Mouse (Mus musculus) intestine, embryonic 15.5 days (tissue): ENCODE results near the gene Notum. TPM values are rescaled to one million over a fixed set of nuclear protein-coding genes. Genes with fewer than 3 reads are reported as not detected.

Experiments
- ATAC-seq: fragments of 200-750 bp; cut with Nextera tagmentation; 2 replicates; pipeline ENCODE4 v1.8.0; 2017; ENCODE audit warnings: moderate TSS enrichment, moderate library complexity
- H3K27ac ChIP-seq: fragments of 300-500 bp; sonication (generic); 2 replicates; pipeline ENCODE4 v1.5.1; 2015; ENCODE audit warnings: mild to moderate bottlenecking, inconsistent platforms
- H3K27me3 ChIP-seq: fragments of 300-500 bp; sonication (generic); replicated peaks from 2 replicates; pipeline ENCODE4 v1.6.1; 2015; ENCODE audit warnings: inconsistent platforms
- H3K36me3 ChIP-seq: fragments of 300-500 bp; sonication (generic); 2 replicates; pipeline ENCODE4 v1.6.1; 2015; ENCODE audit warnings: inconsistent platforms
- H3K4me1 ChIP-seq: fragments of 300-500 bp; sonication (generic); replicated peaks from 2 replicates; pipeline ENCODE4 v1.6.1; 2015; ENCODE audit warnings: inconsistent platforms
- H3K4me2 ChIP-seq: fragments of 300-500 bp; sonication (generic); replicated peaks from 2 replicates; pipeline ENCODE4 v1.6.1; 2015; ENCODE audit warnings: mild to moderate bottlenecking, inconsistent platforms
- H3K4me3 ChIP-seq: fragments of 300-500 bp; sonication (generic); replicated peaks from 2 replicates; pipeline ENCODE4 v1.5.1; 2015; ENCODE audit warnings: inconsistent platforms
- H3K9ac ChIP-seq: fragments of 300-500 bp; sonication (generic); 2 replicates; pipeline ENCODE4 v1.6.1; 2015; ENCODE audit warnings: inconsistent platforms
- H3K9me3 ChIP-seq: fragments of 300-500 bp; sonication (generic); 2 replicates; pipeline ENCODE4 v1.6.1; 2016; ENCODE audit warnings: inconsistent platforms
- WGBS: fragments of 180-500 bp; shearing (Covaris S2); methylation state at CpG from one replicate; pipeline ENCODE4 v1.1.7; 2015; 5-methylcytosine and 5-hydroxymethylcytosine counted together
- polyA plus RNA-seq: library from polyadenylated mRNA; unstranded; fragments of >200 nt; fragmentation: Nextera tagmentation; extraction: Ambion mirVana; gene quantifications from 2 replicates; pipeline ENCODE4 v1.2.1, GENCODE M21; 2015

Gene Notum
- polyA plus RNA-seq = 1.6 and 3.0 TPM in 2 replicates

GRCm38 (mm10) chr11:120661076-120661460 lies at the start of gene Notum:
TSS of gene Notum (minus strand) at chr11:120661175.
- Histone ChIP-seq H3K27me3 (peaks cover 75% of the 10 kb centered on the region), H3K27ac (no peak within 1 kb of the TSS)
- under 1% methylated on average over 35 of the region's 35 CpGs for WGBS

GRCm38 (mm10) chr11:120710672-120711071 lies 49.7 kb upstream of the Notum start:
- WGBS = 44% methylated on average over 5 of the region's 5 CpGs
- no peak for ATAC-seq
- Histone ChIP-seq H3K4me2 (no peak overlapping the region), H3K27ac (no peak overlapping the region), H3K27me3 (no peaks in the 10 kb centered on the region), H3K36me3 (peaks cover 12% of the 10 kb centered on the region; the same call in 1 of the 2 replicates), H3K4me3 (no peak overlapping the region), H3K9me3 (no peaks in the 10 kb centered on the region), H3K4me1 (peaks cover 54% of the 10 kb centered on the region), H3K9ac (no peak overlapping the region)

More at GRCm38 (mm10) chr11:120661076-120661460, at the start of gene Notum:
- H3K4me2 ChIP-seq = peak within 1 kb of the TSS; percentile 91
- H3K9me3 ChIP-seq = no peaks in the 10 kb centered on the region
- peak within 1 kb of the TSS; percentile 44 for H3K4me3 ChIP-seq
- H3K36me3 ChIP-seq = no peaks in the 10 kb centered on the region
- peak within 1 kb of the TSS; percentile 41 for H3K9ac ChIP-seq
- peaks cover 20% of the 10 kb centered on the region for H3K4me1 ChIP-seq
- ATAC-seq = peak; percentile 23

GRCm38 (mm10) chr11:120709551-120709950 lies 48.6 kb upstream of the Notum start:
- Histone ChIP-seq H3K4me2 (no peak overlapping the region), H3K36me3 (peaks cover 7% of the 10 kb centered on the region; the same call in 1 of the 2 replicates), H3K27ac (peak overlapping the region; percentile 68), H3K9ac (no peak overlapping the region), H3K9me3 (no peaks in the 10 kb centered on the region), H3K4me3 (no peak overlapping the region), H3K27me3 (no peaks in the 10 kb centered on the region), H3K4me1 (peaks cover 56% of the 10 kb centered on the region)
- no peak for ATAC-seq
- WGBS = 69% methylated on average over 2 of the region's 2 CpGs

- Histone ChIP-seq H3K9ac (no peak overlapping the region), H3K4me1 (peaks cover 61% of the 10 kb centered on the region), H3K9me3 (no peaks in the 10 kb centered on the region), H3K27ac (0 out of 2 replicates have a peak overlapping the region, but pooled peaks have one; percentile 13), H3K4me2 (no peak overlapping the region), H3K36me3 (peaks cover 12% of the 10 kb centered on the region; the same call in 1 of the 2 replicates), H3K27me3 (no peaks in the 10 kb centered on the region), H3K4me3 (no peak overlapping the region)
- 43% methylated on average over 5 of the region's 5 CpGs for WGBS
- ATAC-seq = no peak
Observed at GRCm38 (mm10) chr11:120707969-120708368, 47.0 kb upstream of the Notum start.

GRCm38 (mm10) chr11:120707225-120707624 lies 46.2 kb upstream of the Notum start:
- no peak overlapping the region for H3K27ac ChIP-seq
- H3K27me3 ChIP-seq = no peaks in the 10 kb centered on the region
- no peak overlapping the region for H3K4me2 ChIP-seq
- H3K36me3 ChIP-seq = peaks cover 16% of the 10 kb centered on the region; the same call in 1 of the 2 replicates
- no peak overlapping the region for H3K4me3 ChIP-seq
- no peaks in the 10 kb centered on the region for H3K9me3 ChIP-seq
- H3K9ac ChIP-seq = no peak overlapping the region
- WGBS = 30% methylated on average over 12 of the region's 12 CpGs
- no peak for ATAC-seq
- peaks cover 54% of the 10 kb centered on the region for H3K4me1 ChIP-seq

GRCm38 (mm10) chr11:120706120-120706519 lies 45.1 kb upstream of the Notum start:
- 65% methylated on average over 5 of the region's 5 CpGs for WGBS
- ATAC-seq = no peak
- peaks cover 52% of the 10 kb centered on the region for H3K4me1 ChIP-seq
- H3K27me3 ChIP-seq = no peaks in the 10 kb centered on the region
- no peaks in the 10 kb centered on the region for H3K9me3 ChIP-seq
- H3K4me2 ChIP-seq = no peak overlapping the region
- H3K36me3 ChIP-seq = peaks cover 24% of the 10 kb centered on the region; the same call in 1 of the 2 replicates
- no peak overlapping the region for H3K9ac ChIP-seq
- no peak overlapping the region for H3K27ac ChIP-seq
- no peak overlapping the region for H3K4me3 ChIP-seq

- Histone ChIP-seq H3K27me3 (no peaks in the 10 kb centered on the region), H3K4me3 (no peak overlapping the region), H3K36me3 (peaks cover 20% of the 10 kb centered on the region; the same call in 1 of the 2 replicates), H3K4me1 (peaks cover 45% of the 10 kb centered on the region), H3K9me3 (no peaks in the 10 kb centered on the region), H3K27ac (no peak overlapping the region), H3K9ac (peak overlapping the region; percentile 3; the same call in 1 of the 2 replicates), H3K4me2 (no peak overlapping the region)
- WGBS = 38% methylated on average over 8 of the region's 8 CpGs
- no peak for ATAC-seq
Observed at GRCm38 (mm10) chr11:120704486-120705325, 43.7 kb upstream of the Notum start.

- 45% methylated on average over 15 of the region's 15 CpGs for WGBS
- Histone ChIP-seq H3K27me3 (no peaks in the 10 kb centered on the region), H3K27ac (no peak overlapping the region), H3K4me2 (no peak overlapping the region), H3K4me1 (peaks cover 42% of the 10 kb centered on the region), H3K4me3 (no peak overlapping the region), H3K9ac (peak overlapping the region; percentile 3; the same call in 1 of the 2 replicates), H3K36me3 (peaks cover 25% of the 10 kb centered on the region), H3K9me3 (no peaks in the 10 kb centered on the region)
- ATAC-seq = no peak
Observed at GRCm38 (mm10) chr11:120703696-120704454, 42.9 kb upstream of the Notum start.

- Histone ChIP-seq H3K9me3 (no peaks in the 10 kb centered on the region), H3K4me2 (no peak overlapping the region), H3K36me3 (peaks cover 23% of the 10 kb centered on the region), H3K9ac (no peak overlapping the region), H3K4me1 (peaks cover 11% of the 10 kb centered on the region; the same call in 1 of the 2 replicates), H3K27ac (peak overlapping the region; percentile 20; the same call in 1 of the 2 replicates), H3K4me3 (no peak overlapping the region), H3K27me3 (no peaks in the 10 kb centered on the region)
- 53% methylated on average over 10 of the region's 10 CpGs for WGBS
- ATAC-seq = no peak; the same call in 1 of the 2 replicates
Observed at GRCm38 (mm10) chr11:120697741-120698140, 36.8 kb upstream of the Notum start.

GRCm38 (mm10) chr11:120696568-120696967 lies 35.6 kb upstream of the Notum start:
- Histone ChIP-seq H3K4me3 (no peak overlapping the region), H3K36me3 (peaks cover 16% of the 10 kb centered on the region; the same call in 1 of the 2 replicates), H3K27me3 (no peaks in the 10 kb centered on the region), H3K4me2 (no peak overlapping the region), H3K4me1 (peaks cover 11% of the 10 kb centered on the region; the same call in 1 of the 2 replicates), H3K9ac (no peak overlapping the region), H3K9me3 (no peaks in the 10 kb centered on the region), H3K27ac (no peak overlapping the region)
- ATAC-seq = no peak
- 92% methylated on average over 6 of the region's 6 CpGs for WGBS

- Histone ChIP-seq H3K9ac (no peak overlapping the region), H3K4me2 (no peak overlapping the region), H3K27ac (no peak overlapping the region), H3K9me3 (no peaks in the 10 kb centered on the region), H3K4me1 (peaks cover 11% of the 10 kb centered on the region; the same call in 1 of the 2 replicates), H3K27me3 (no peaks in the 10 kb centered on the region), H3K36me3 (peaks cover 11% of the 10 kb centered on the region; the same call in 1 of the 2 replicates), H3K4me3 (no peak overlapping the region)
- 46% methylated on average over 12 of the region's 12 CpGs for WGBS
- peak; percentile 39; the same call in 1 of the 2 replicates for ATAC-seq
Observed at GRCm38 (mm10) chr11:120695641-120696040, 34.7 kb upstream of the Notum start.

GRCm38 (mm10) chr11:120695184-120695583 lies 34.2 kb upstream of the Notum start:
- peaks cover 11% of the 10 kb centered on the region; the same call in 1 of the 2 replicates for H3K36me3 ChIP-seq
- H3K9me3 ChIP-seq = no peaks in the 10 kb centered on the region
- H3K4me1 ChIP-seq = peaks cover 11% of the 10 kb centered on the region; the same call in 1 of the 2 replicates
- no peak overlapping the region for H3K27ac ChIP-seq
- H3K27me3 ChIP-seq = no peaks in the 10 kb centered on the region
- H3K4me2 ChIP-seq = no peak overlapping the region
- WGBS = 36% methylated on average over 4 of the region's 4 CpGs
- peak; percentile 50; the same call in 1 of the 2 replicates for ATAC-seq
- no peak overlapping the region for H3K4me3 ChIP-seq
- no peak overlapping the region for H3K9ac ChIP-seq
